Mouse (Mus musculus) C2C12 (cell line): ENCODE data around the gene Rpl35a. TPM values are rescaled to one million over a fixed set of nuclear protein-coding genes. Genes with fewer than 3 reads are reported as not detected.
"Not testable (repeated sequence)": the region's sequence is repeated elsewhere in the genome, so short reads cannot be mapped to it uniquely, and the experiment has no call there.

ENCODE experiments used
- H3K27me3 ChIP-seq: one replicate; pipeline ENCODE4 v1.6.1; 2011; ENCODE audit not compliant: control insufficient read depth, insufficient read depth, insufficient read length
- H3K36me3 ChIP-seq: one replicate; pipeline ENCODE4 v1.6.1; 2011; ENCODE audit not compliant: control insufficient read depth, insufficient read depth
- H3K4me3 ChIP-seq: one replicate; pipeline ENCODE4 v1.5.1; 2011; ENCODE audit warnings: mild to moderate bottlenecking, control low read depth; ENCODE audit not compliant: poor library complexity, insufficient read depth, severe bottlenecking
- H3K79me2 ChIP-seq: one replicate; pipeline ENCODE4 v1.6.1; 2011; ENCODE audit not compliant: control insufficient read depth, insufficient read depth
- H3K79me3 ChIP-seq: one replicate; pipeline ENCODE4 v1.6.1; 2011; ENCODE audit warnings: low read depth, control low read depth
- H3ac ChIP-seq: one replicate; pipeline ENCODE3; 2011; ENCODE audit warnings: low read depth; ENCODE audit not compliant: control insufficient read depth, insufficient read length
- CEBPB ChIP-seq: IDR thresholded peaks from one replicate; pipeline ENCODE4 v1.6.1; 2011; ENCODE audit warnings: low read depth, mild to moderate bottlenecking, control low read depth, moderate library complexity
- CTCF ChIP-seq: IDR thresholded peaks from one replicate; pipeline ENCODE4 v1.5.1; 2011; ENCODE audit not compliant: control insufficient read depth, insufficient read depth, insufficient read length
- FOSL1 ChIP-seq: IDR thresholded peaks from one replicate; pipeline ENCODE4 v1.8.0; 2011; ENCODE audit warnings: mild to moderate bottlenecking, low read length; ENCODE audit not compliant: poor library complexity, insufficient read depth, severe bottlenecking
- MAX ChIP-seq: IDR thresholded peaks from one replicate; pipeline ENCODE4 v1.6.1; 2011; ENCODE audit warnings: mild to moderate bottlenecking, control low read depth
- MYOD1 ChIP-seq: IDR thresholded peaks from one replicate; pipeline ENCODE4 v1.6.1; 2011; ENCODE audit warnings: low read depth; ENCODE audit not compliant: control insufficient read depth, insufficient read length
- MYOG ChIP-seq: IDR thresholded peaks from one replicate; pipeline ENCODE4 v1.6.1; 2011; ENCODE audit not compliant: control insufficient read depth, insufficient read length; ENCODE audit errors: extremely low read depth
- USF1 ChIP-seq: IDR thresholded peaks from one replicate; pipeline ENCODE4 v1.6.1; 2011; ENCODE audit warnings: low read depth, mild to moderate bottlenecking, control low read depth, moderate library complexity
- polyA plus RNA-seq: library from polyadenylated mRNA; unstranded; fragments of >200 nt; fragmentation: generic; extraction: Trizol; gene quantifications from one replicate; pipeline ENCODE4 v1.2.1, GENCODE M21; 2012; ENCODE audit warnings: missing spikeins

Gene Rpl35a
- polyA plus RNA-seq, 1 experiment, result 3,163 TPM

GRCm38 (mm10) chr16:33048004-33048403 lies 8.2 kb upstream of the Rpl35a start:
- Histone ChIP-seq H3K79me3 (no peaks in the 10 kb centered on the region), H3ac (no peak overlapping the region), H3K79me2 (no peaks in the 10 kb centered on the region), H3K27me3 (peaks cover 1% of the 10 kb centered on the region), H3K36me3 (no peaks in the 10 kb centered on the region), H3K4me3 (no peak overlapping the region)
- TF ChIP-seq MYOD1 (no peak), FOSL1 (no peak), MYOG (no peak), CEBPB (no peak), MAX (no peak), USF1 (no peak), CTCF (no peak)

GRCm38 (mm10) chr16:33048686-33049085 lies 7.6 kb upstream of the Rpl35a start:
- Histone ChIP-seq H3ac (no peak overlapping the region), H3K4me3 (no peak overlapping the region), H3K36me3 (no peaks in the 10 kb centered on the region), H3K79me2 (no peaks in the 10 kb centered on the region), H3K79me3 (no peaks in the 10 kb centered on the region), H3K27me3 (peaks cover 3% of the 10 kb centered on the region)
- TF ChIP-seq CEBPB (no peak), CTCF (no peak), MYOD1 (no peak), MAX (no peak), FOSL1 (no peak), USF1 (no peak), MYOG (no peak)

GRCm38 (mm10) chr16:33049809-33050208 lies 6.4 kb upstream of the Rpl35a start:
- peaks cover 3% of the 10 kb centered on the region for H3K27me3 ChIP-seq
- H3K79me3 ChIP-seq, result no peaks in the 10 kb centered on the region
- no peaks in the 10 kb centered on the region for H3K36me3 ChIP-seq
- no peak overlapping the region for H3K4me3 ChIP-seq
- no peaks in the 10 kb centered on the region for H3K79me2 ChIP-seq
- TF ChIP-seq FOSL1, result no peak
- no peak for TF ChIP-seq MAX
- no peak for TF ChIP-seq MYOD1
- no peak for TF ChIP-seq USF1
- TF ChIP-seq MYOG, result no peak
- TF ChIP-seq CTCF, result no peak
- TF ChIP-seq CEBPB, result no peak
- no peak overlapping the region for H3ac ChIP-seq

GRCm38 (mm10) chr16:33053141-33053540 lies 3.1 kb upstream of the Rpl35a start:
- Histone ChIP-seq H3K4me3 (no peak overlapping the region), H3K79me3 (peaks cover 18% of the 10 kb centered on the region), H3K79me2 (peaks cover 19% of the 10 kb centered on the region), H3ac (no peak overlapping the region), H3K36me3 (peaks cover 12% of the 10 kb centered on the region), H3K27me3 (peaks cover 3% of the 10 kb centered on the region)
- TF ChIP-seq MYOG (no peak), MAX (no peak), CEBPB (no peak), USF1 (no peak)

GRCm38 (mm10) chr16:33054927-33055326 lies 1.3 kb upstream of the Rpl35a start:
- H3K79me3 ChIP-seq, result peaks cover 34% of the 10 kb centered on the region
- peaks cover 37% of the 10 kb centered on the region for H3K79me2 ChIP-seq
- H3ac ChIP-seq, H3K4me3 ChIP-seq, H3K27me3 ChIP-seq: not testable (repeated sequence)
- H3K36me3 ChIP-seq, result peaks cover 30% of the 10 kb centered on the region

GRCm38 (mm10) chr16:33055655-33056054 lies 598 bp upstream of the Rpl35a start:
- Histone ChIP-seq H3K27me3 (peaks cover 3% of the 10 kb centered on the region), H3K79me3 (peaks cover 34% of the 10 kb centered on the region), H3ac (peak overlapping the region; percentile 35), H3K79me2 (peaks cover 43% of the 10 kb centered on the region), H3K36me3 (peaks cover 37% of the 10 kb centered on the region), H3K4me3 (no peak overlapping the region)
- no peak for TF ChIP-seq CTCF
- no peak for TF ChIP-seq USF1
- no peak for TF ChIP-seq FOSL1
- TF ChIP-seq MYOD1, result no peak
- no peak for TF ChIP-seq CEBPB
- no peak for TF ChIP-seq MAX
- TF ChIP-seq MYOG, result no peak
